Mouse (Mus musculus): ENCODE measurements around the gene Ostc. TPM values are rescaled to one million over a fixed set of nuclear protein-coding genes. Genes with fewer than 3 reads are reported as not detected.

Ostc gene
- polyA plus RNA-seq, 1 experiment from 2014 or later, result 341 TPM

GRCm38 (mm10) chr3:130646110-130646810 is 63.0 kb downstream of the Ostc start:
- no peak for DNase-seq (ENCODE audit: low spot score)

Other genes with a start within 250 kb of the Ostc start
- 0.08 TPM in 1 of 2 replicates, not detected in the other for gene Etnppl, start 92.0 kb downstream of the Ostc start, polyA plus RNA-seq (2015; fragmentation: Nextera tagmentation; extraction: Ambion mirVana)
- 1,349 and 1,390 TPM in 2 replicates for gene Rpl34, start 21.0 kb upstream of the Ostc start, polyA plus RNA-seq (2015; fragmentation: Nextera tagmentation; extraction: Ambion mirVana)

Data from thymus, postnatal 0 days (tissue).